Mouse (Mus musculus) lung, embryonic 15.5 days (tissue): ENCODE measurements around the gene Stpg3. TPM values are rescaled to one million over a fixed set of nuclear protein-coding genes. Genes with fewer than 3 reads are reported as not detected.

ENCODE experiments used
- ATAC-seq: fragments of 200-750 bp; cut with Nextera tagmentation; 2 replicates; pipeline ENCODE4 v1.8.0; 2017; ENCODE audit warnings: moderate number of reproducible peaks, borderline replicate concordance; ENCODE audit not compliant: low FRiP score, low TSS enrichment; ENCODE audit errors: extremely low read depth
- H3K27ac ChIP-seq: fragments of 300-500 bp; sonication (generic); 2 replicates; pipeline ENCODE4 v1.5.1; 2015; ENCODE audit warnings: moderate library complexity, mild to moderate bottlenecking, inconsistent platforms
- H3K27me3 ChIP-seq: fragments of 300-500 bp; sonication (generic); 2 replicates; pipeline ENCODE4 v1.6.1; 2015; ENCODE audit warnings: inconsistent platforms
- H3K36me3 ChIP-seq: fragments of 300-500 bp; sonication (generic); 2 replicates; pipeline ENCODE4 v1.6.1; 2015; ENCODE audit warnings: inconsistent platforms
- H3K4me1 ChIP-seq: fragments of 300-500 bp; sonication (generic); 2 replicates; pipeline ENCODE4 v1.6.1; 2015; ENCODE audit warnings: inconsistent platforms
- H3K4me2 ChIP-seq: fragments of 300-500 bp; sonication (generic); 2 replicates; pipeline ENCODE4 v1.6.1; 2015; ENCODE audit warnings: inconsistent platforms, mild to moderate bottlenecking, moderate library complexity
- H3K4me3 ChIP-seq: fragments of 300-500 bp; sonication (generic); 2 replicates; pipeline ENCODE4 v1.5.1; 2015; ENCODE audit warnings: mild to moderate bottlenecking, inconsistent platforms
- H3K9ac ChIP-seq: fragments of 300-500 bp; sonication (generic); 2 replicates; pipeline ENCODE4 v1.6.1; 2015; ENCODE audit warnings: inconsistent platforms
- H3K9me3 ChIP-seq: fragments of 300-500 bp; sonication (generic); 2 replicates; pipeline ENCODE4 v1.6.1; 2016; ENCODE audit warnings: inconsistent platforms
- WGBS: fragments of 180-500 bp; shearing (Covaris S2); methylation state at CpG from one replicate; pipeline ENCODE4 v1.1.7; 2015; 5-methylcytosine and 5-hydroxymethylcytosine counted together
- polyA plus RNA-seq: library from polyadenylated mRNA; unstranded; fragments of >200 nt; fragmentation: Nextera tagmentation; extraction: Ambion mirVana; gene quantifications from 2 replicates; pipeline ENCODE4 v1.2.1, GENCODE M21; 2015

The Stpg3 gene
- polyA plus RNA-seq, 1 experiment from 2014 or later = not detected

- peak; percentile 95 for ATAC-seq
- Histone ChIP-seq H3K9ac (peak overlapping the region; percentile 56), H3K36me3 (peaks cover 7% of the 10 kb centered on the region), H3K4me2 (peak overlapping the region; percentile 50), H3K9me3 (no peaks in the 10 kb centered on the region), H3K27me3 (no peaks in the 10 kb centered on the region), H3K4me1 (peaks cover 33% of the 10 kb centered on the region), H3K4me3 (peak overlapping the region; percentile 98), H3K27ac (peak overlapping the region; percentile 99)
- 2% methylated on average over 40 of the region's 41 CpGs for WGBS
These were observed 10.6 kb upstream of the Stpg3 start for GRCm38 (mm10) chr2:25224766-25225752.

GRCm38 (mm10) chr2:25224492-25224765, 10.0 kb upstream of the Stpg3 start, which contains the start of gene Tubb4b:
Gene Tubb4b, minus strand, starts transcription at chr2:25224702.
- peaks cover 33% of the 10 kb centered on the region for H3K4me1 ChIP-seq
- H3K27ac ChIP-seq = peak within 1 kb of the TSS; percentile 99
- H3K9me3 ChIP-seq = no peaks in the 10 kb centered on the region
- no peaks in the 10 kb centered on the region for H3K27me3 ChIP-seq
- H3K4me3 ChIP-seq = peak within 1 kb of the TSS; percentile 98
- peak within 1 kb of the TSS; percentile 95 for H3K9ac ChIP-seq
- WGBS = 0% methylated on average over 17 of the region's 17 CpGs
- ATAC-seq = no peak
- peak within 1 kb of the TSS; percentile 76 for H3K4me2 ChIP-seq
- peaks cover 7% of the 10 kb centered on the region for H3K36me3 ChIP-seq

GRCm38 (mm10) chr2:25223681-25224491, 9.4 kb upstream of the Stpg3 start:
- H3K9ac ChIP-seq = peak overlapping the region; percentile 95
- H3K27me3 ChIP-seq = no peaks in the 10 kb centered on the region
- under 1% methylated on average over 53 of the region's 53 CpGs for WGBS
- H3K36me3 ChIP-seq = peaks cover 7% of the 10 kb centered on the region
- H3K9me3 ChIP-seq = no peaks in the 10 kb centered on the region
- H3K4me1 ChIP-seq = peaks cover 32% of the 10 kb centered on the region
- peak overlapping the region; percentile 76 for H3K4me2 ChIP-seq
- ATAC-seq = peak; percentile 41
- peak overlapping the region; percentile 99 for H3K27ac ChIP-seq
- peak overlapping the region; percentile 98 for H3K4me3 ChIP-seq

- peaks cover 7% of the 10 kb centered on the region for H3K36me3 ChIP-seq
- no peaks in the 10 kb centered on the region for H3K9me3 ChIP-seq
- no peak overlapping the region for H3K9ac ChIP-seq
- WGBS = 71% methylated on average over 5 of the region's 5 CpGs
- H3K27ac ChIP-seq = no peak overlapping the region
- no peak overlapping the region for H3K4me2 ChIP-seq
- H3K4me1 ChIP-seq = peaks cover 22% of the 10 kb centered on the region
- H3K4me3 ChIP-seq = no peak overlapping the region
- ATAC-seq = no peak
- H3K27me3 ChIP-seq = no peaks in the 10 kb centered on the region
These were observed 6.9 kb upstream of the Stpg3 start for GRCm38 (mm10) chr2:25221331-25221772.

- Histone ChIP-seq H3K36me3 (peaks cover 7% of the 10 kb centered on the region), H3K4me2 (no peak within 1 kb of the TSS), H3K9me3 (no peaks in the 10 kb centered on the region), H3K27me3 (no peaks in the 10 kb centered on the region), H3K4me1 (peaks cover 10% of the 10 kb centered on the region), H3K27ac (no peak within 1 kb of the TSS), H3K9ac (no peak within 1 kb of the TSS), H3K4me3 (no peak within 1 kb of the TSS)
- ATAC-seq = no peak
These were observed 4.0 kb upstream of the Stpg3 start, which contains the start of gene Fam166a for GRCm38 (mm10) chr2:25218445-25218844. Gene Fam166a, plus strand, starts transcription at chr2:25218745.

GRCm38 (mm10) chr2:25217666-25218065, 3.2 kb upstream of the Stpg3 start:
- no peak overlapping the region for H3K4me2 ChIP-seq
- 47% methylated on average over 2 of the region's 2 CpGs for WGBS

GRCm38 (mm10) chr2:25213266-25213865, 1.1 kb downstream of the Stpg3 start:
- no peak for ATAC-seq
- no peak overlapping the region for H3K4me2 ChIP-seq
- peaks cover 22% of the 10 kb centered on the region for H3K4me1 ChIP-seq
- no peak overlapping the region for H3K4me3 ChIP-seq
- no peaks in the 10 kb centered on the region for H3K36me3 ChIP-seq
- 61% methylated on average over 23 of the region's 23 CpGs for WGBS
- H3K9me3 ChIP-seq = no peaks in the 10 kb centered on the region
- H3K9ac ChIP-seq = no peak overlapping the region
- H3K27ac ChIP-seq = no peak overlapping the region
- H3K27me3 ChIP-seq = no peaks in the 10 kb centered on the region

More at GRCm38 (mm10) chr2:25217666-25218065, 3.2 kb upstream of the Stpg3 start:
- Histone ChIP-seq H3K27me3 (no peaks in the 10 kb centered on the region), H3K4me1 (peaks cover 4% of the 10 kb centered on the region; the same call in 1 of the 2 replicates), H3K4me3 (no peak overlapping the region), H3K9ac (no peak overlapping the region), H3K27ac (no peak overlapping the region), H3K9me3 (no peaks in the 10 kb centered on the region), H3K36me3 (peaks cover 7% of the 10 kb centered on the region)
- ATAC-seq = no peak

- Histone ChIP-seq H3K4me1 (peaks cover 22% of the 10 kb centered on the region), H3K4me3 (peak within 1 kb of the TSS; percentile 87), H3K27me3 (no peaks in the 10 kb centered on the region), H3K9ac (peak within 1 kb of the TSS; percentile 91), H3K9me3 (no peaks in the 10 kb centered on the region), H3K4me2 (peak within 1 kb of the TSS; percentile 75), H3K27ac (peak within 1 kb of the TSS; percentile 90), H3K36me3 (peaks cover 13% of the 10 kb centered on the region)
- WGBS = under 1% methylated on average over 44 of the region's 44 CpGs
- peak; percentile 91 for ATAC-seq
These were observed 3.2 kb downstream of the Stpg3 start, which contains the start of gene Nelfb for GRCm38 (mm10) chr2:25211121-25211670. Gene Nelfb, minus strand, starts transcription at chr2:25211489.

GRCm38 (mm10) chr2:25210686-25211085, 3.8 kb downstream of the Stpg3 start:
- H3K9ac ChIP-seq = peak overlapping the region; percentile 91
- H3K4me3 ChIP-seq = peak overlapping the region; percentile 87
- WGBS = 1% methylated on average over 24 of the region's 24 CpGs
- no peaks in the 10 kb centered on the region for H3K9me3 ChIP-seq
- peaks cover 19% of the 10 kb centered on the region for H3K36me3 ChIP-seq
- peak overlapping the region; percentile 75 for H3K4me2 ChIP-seq
- H3K4me1 ChIP-seq = peaks cover 22% of the 10 kb centered on the region
- H3K27ac ChIP-seq = peak overlapping the region; percentile 90
- no peak for ATAC-seq
- H3K27me3 ChIP-seq = no peaks in the 10 kb centered on the region

- no peak for ATAC-seq
- H3K9ac ChIP-seq = no peak overlapping the region
- H3K27ac ChIP-seq = no peak overlapping the region
- WGBS = 88% methylated on average over 1 of the region's 1 CpGs
- no peak overlapping the region for H3K4me2 ChIP-seq
- no peak overlapping the region for H3K4me3 ChIP-seq
- peaks cover 22% of the 10 kb centered on the region for H3K4me1 ChIP-seq
- no peaks in the 10 kb centered on the region for H3K27me3 ChIP-seq
- no peaks in the 10 kb centered on the region for H3K9me3 ChIP-seq
- peaks cover 50% of the 10 kb centered on the region for H3K36me3 ChIP-seq
These were observed 6.8 kb downstream of the Stpg3 start for GRCm38 (mm10) chr2:25207593-25207992.

GRCm38 (mm10) chr2:25203631-25204214, 10.7 kb downstream of the Stpg3 start:
- 62% methylated on average over 4 of the region's 4 CpGs for WGBS
- no peak overlapping the region for H3K9ac ChIP-seq
- H3K4me1 ChIP-seq = no peaks in the 10 kb centered on the region; the same call in 1 of the 2 replicates
- no peaks in the 10 kb centered on the region for H3K27me3 ChIP-seq
- no peak overlapping the region for H3K4me3 ChIP-seq
- H3K4me2 ChIP-seq = no peak overlapping the region
- ATAC-seq = peak; percentile 28; the same call in 1 of the 2 replicates
- H3K27ac ChIP-seq = no peak overlapping the region
- H3K9me3 ChIP-seq = no peaks in the 10 kb centered on the region
- peaks cover 86% of the 10 kb centered on the region for H3K36me3 ChIP-seq
